Mouse (Mus musculus): ENCODE measurements around the gene Gnb4.

Gnb4 gene

GRCm38 (mm10) chr3:32614786-32615185, 1.6 kb downstream of the Gnb4 start:
- no peak for DNase-seq (ENCODE audit: low spot score)

GRCm38 (mm10) chr3:32611606-32612170, 4.7 kb downstream of the Gnb4 start:
- DNase-seq (ENCODE audit: low spot score): no peak

DNA sequence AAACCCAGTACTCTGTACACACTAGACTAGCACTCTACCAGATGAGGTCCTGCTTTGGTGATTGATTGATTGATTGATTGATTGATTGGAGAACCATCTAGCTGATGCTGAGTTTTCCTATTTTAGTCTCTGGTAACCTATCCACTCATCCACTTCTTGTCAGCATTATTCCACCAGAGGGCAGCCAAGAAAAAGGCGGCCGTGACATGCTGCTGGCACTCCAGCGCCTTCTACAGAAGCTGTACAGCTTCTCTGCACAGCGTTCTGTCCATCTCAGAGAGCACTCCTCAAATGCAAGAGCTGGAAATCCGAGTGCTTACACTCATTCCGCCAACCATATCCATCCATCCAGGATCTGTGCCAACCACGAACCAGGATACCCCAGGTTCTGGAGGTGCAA, 5.8 kb downstream of the Gnb4 start:
- peak; percentile 26 for DNase-seq (ENCODE audit: low spot score)

DNA sequence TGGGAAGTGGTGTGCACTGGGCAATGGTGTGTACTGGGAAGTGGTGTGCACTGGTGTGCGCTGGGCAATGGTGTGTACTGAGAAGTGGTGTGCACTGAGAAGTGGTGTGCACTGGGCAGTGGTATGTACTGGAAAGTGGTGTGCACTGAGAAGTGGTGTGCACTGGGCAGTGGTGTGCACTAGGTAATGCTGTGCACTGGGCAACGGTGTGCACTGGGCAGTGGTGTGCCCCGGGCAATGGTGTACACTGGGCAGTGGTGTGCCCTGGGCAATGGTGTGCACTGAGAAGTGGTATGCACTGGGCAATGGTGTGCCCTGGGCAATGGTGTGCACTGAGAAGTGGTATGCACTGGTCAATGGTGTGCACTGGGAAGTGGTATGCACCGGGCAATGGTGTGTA, 7.2 kb downstream of the Gnb4 start:
- DNase-seq (ENCODE audit: low spot score): no peak

- peak; percentile 7 for DNase-seq (ENCODE audit: low spot score)
Measured at GRCm38 (mm10) chr3:32601055-32601454, 15.3 kb downstream of the Gnb4 start.

GRCm38 (mm10) chr3:32599328-32599727, 17.1 kb downstream of the Gnb4 start:
- DNase-seq (ENCODE audit: low spot score): no peak

DNA sequence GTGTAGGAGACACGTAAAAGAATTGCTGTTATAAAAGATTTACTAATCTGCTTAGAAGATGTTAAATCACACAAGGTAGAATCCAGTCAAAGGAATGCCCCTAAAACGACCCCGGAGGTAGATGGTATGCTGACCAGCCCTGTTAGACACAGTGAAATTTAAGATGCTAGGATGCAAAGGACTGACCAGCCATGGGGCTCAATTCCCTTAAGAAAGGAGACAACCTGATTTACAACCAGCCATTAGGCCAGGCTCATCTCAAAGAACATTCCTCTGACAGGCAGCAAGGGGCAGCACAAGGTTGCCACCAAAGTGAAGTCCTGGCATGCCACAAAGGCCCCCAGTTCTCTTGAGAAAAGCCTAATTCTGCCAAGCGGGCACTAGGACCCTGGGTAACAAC, 21.3 kb downstream of the Gnb4 start:
- no peak for DNase-seq (ENCODE audit: low spot score)

- no peak for DNase-seq (ENCODE audit: low spot score)
Measured at GRCm38 (mm10) chr3:32586274-32586673, 30.1 kb downstream of the Gnb4 start.

DNA sequence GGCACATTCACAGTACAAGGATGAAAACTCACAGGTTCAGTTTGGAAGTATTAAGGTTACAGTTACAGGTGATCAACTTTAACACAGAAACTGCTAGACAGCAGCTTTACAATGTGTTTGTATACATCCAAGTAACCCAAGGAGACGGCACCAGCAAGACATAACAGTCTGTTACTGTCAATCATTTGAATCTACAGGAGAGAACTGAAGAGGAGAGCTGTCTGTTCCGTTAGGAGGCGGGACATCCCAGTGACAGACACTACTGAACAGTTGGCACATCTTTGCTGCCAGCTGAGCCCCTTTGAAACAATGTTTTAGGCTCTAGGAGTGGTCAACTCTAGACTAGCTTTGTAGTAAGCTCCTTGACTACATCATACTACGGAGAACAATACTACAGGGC, 32.9 kb downstream of the Gnb4 start:
- no peak for DNase-seq (ENCODE audit: low spot score)

- no peak for DNase-seq (ENCODE audit: low spot score)
Measured at GRCm38 (mm10) chr3:32581911-32582310, 34.5 kb downstream of the Gnb4 start.

- no peak for DNase-seq (ENCODE audit: low spot score)
Measured at GRCm38 (mm10) chr3:32580738-32581137, 35.6 kb downstream of the Gnb4 start.

DNA sequence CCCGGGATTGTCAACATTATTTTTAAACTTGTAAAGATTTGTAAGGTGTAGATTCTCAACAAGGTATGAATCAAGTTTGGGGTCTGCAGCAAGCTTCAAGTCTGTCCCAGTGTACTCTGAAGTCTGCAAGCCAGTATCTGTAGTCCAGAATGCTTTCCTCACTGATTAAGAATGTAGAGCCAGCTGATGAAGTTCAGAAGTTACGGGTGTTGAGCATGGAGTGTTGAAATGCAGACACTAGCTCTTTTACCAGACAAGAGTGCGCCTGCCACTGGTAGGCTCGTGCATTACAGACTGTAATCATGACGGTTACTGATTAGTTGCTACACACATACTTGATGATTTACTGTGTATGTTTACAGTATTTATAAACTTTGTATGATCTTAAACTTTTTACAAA, 37.6 kb downstream of the Gnb4 start:
- DNase-seq (ENCODE audit: low spot score): no peak

- DNase-seq (ENCODE audit: low spot score): no peak
Measured at GRCm38 (mm10) chr3:32575151-32575550, 41.2 kb downstream of the Gnb4 start.

DNA sequence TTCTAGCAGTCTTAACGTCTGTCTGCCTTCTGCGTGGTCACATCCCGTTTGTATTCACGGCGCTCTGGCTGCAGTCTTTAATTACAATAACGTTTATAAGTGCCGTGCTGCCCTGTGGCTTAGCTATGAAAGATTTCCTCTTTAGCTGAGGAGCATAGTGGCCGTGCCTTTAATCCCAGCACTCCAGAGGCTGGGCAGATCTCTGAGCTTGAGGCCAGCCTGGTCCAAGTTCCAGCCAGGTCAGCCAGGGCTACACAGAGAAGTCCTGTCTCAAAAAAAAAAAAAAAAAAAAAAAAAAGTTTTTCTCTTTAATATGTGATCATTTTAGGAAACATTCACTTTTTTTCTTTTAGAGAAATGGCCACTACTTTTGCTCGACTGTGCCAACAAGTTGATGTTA, 42.5 kb downstream of the Gnb4 start:
- no peak for DNase-seq (ENCODE audit: low spot score)

- DNase-seq (ENCODE audit: low spot score): no peak
Measured at GRCm38 (mm10) chr3:32573086-32573485, 43.3 kb downstream of the Gnb4 start.

- no peak for DNase-seq (ENCODE audit: low spot score)
Measured at GRCm38 (mm10) chr3:32563401-32563800, 53.0 kb downstream of the Gnb4 start.

- DNase-seq (ENCODE audit: low spot score): no peak
Measured at GRCm38 (mm10) chr3:32553061-32553460, 63.3 kb downstream of the Gnb4 start.

DNA sequence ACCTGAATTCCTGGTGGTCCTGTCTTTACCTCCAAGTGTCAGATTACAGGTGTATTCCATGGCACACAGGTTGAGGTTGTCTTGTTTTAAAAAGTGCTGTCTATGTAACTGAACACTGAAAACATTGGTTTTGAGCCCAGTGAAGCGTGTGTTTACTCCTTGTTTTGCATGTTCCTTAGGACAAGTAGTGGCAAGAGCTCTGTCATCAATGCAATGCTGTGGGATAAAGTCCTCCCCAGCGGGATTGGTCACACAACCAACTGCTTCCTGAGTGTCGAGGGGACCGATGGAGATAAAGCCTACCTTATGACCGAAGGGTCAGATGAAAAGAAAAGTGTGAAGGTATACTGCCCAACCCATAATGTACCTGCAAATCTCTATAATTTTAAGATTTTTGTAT, 78.3 kb downstream of the Gnb4 start:
- DNase-seq (ENCODE audit: low spot score): no peak

- peak; percentile 49 for DNase-seq (ENCODE audit: low spot score)
Measured at GRCm38 (mm10) chr3:32537556-32537955, 78.8 kb downstream of the Gnb4 start.

- no peak for DNase-seq (ENCODE audit: low spot score)
Measured at GRCm38 (mm10) chr3:32535692-32536091, 80.7 kb downstream of the Gnb4 start.

All from ovary, adult 18-20 months (tissue).